Mouse (Mus musculus) liver, adult 10 weeks (tissue): Measurements from ENCODE around the gene Mkrn1. TPM values are rescaled to one million over a fixed set of nuclear protein-coding genes. Genes with fewer than 3 reads are reported as not detected.

Experiments
- polyA plus RNA-seq: library from polyadenylated mRNA; stranded (reverse); fragments of 350-450 nt; fragmentation: Illumina TruSeq; extraction: RNeasy Lipid Tissue Mini Kit (QIAGEN cat#74804); gene quantifications from one replicate; pipeline ENCODE4 v1.2.3, GENCODE M21; 2014; ENCODE audit warnings: low read depth, low replicate concordance

Mkrn1 gene
- polyA plus RNA-seq = 20.1 TPM

DNA sequence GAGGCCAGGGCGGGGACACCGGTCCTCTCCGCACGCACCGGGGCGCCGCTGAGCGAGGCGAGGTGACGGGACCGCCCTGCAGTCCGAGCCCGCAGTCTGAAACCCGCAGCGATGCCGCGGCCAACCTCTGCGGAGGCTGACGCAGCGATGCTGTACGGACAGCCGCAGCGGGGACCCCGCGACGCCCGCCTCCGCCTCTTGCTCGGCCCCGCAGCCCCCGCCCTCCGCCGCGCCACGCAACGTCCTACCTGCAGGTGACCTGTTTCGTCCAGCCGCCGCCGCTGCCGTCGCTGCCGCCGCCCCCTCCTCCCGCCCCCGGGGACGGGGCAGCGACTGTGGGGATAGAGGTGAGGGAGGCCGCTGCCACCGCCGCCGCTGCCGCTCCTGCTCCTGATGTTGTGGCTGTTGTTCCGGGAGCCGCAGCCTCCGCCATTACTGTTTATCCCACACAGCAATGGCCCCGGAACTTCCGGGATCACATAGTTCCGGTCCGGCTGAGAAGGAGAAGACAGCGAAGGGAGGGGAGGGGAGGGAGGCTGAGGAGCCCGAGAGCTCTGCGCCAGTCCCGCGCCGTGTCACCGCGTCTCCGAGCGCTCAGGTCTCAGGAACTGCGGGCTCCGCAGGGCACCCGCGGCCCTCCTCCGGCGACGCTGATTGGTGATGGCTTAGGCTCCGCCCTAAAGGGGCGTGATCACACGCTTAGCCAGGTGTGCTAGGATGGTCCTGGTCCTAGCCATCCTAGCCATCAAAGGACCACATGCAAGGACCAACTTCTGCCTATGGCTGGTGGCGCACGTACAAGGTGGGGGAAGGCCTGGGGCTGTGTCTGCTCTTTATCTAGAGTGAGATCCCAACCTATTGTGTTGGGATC, at the start of gene Mkrn1:
TSS of gene Mkrn1 (minus strand) at position 612 of the 871 bp plus-strand sequence.

DNA sequence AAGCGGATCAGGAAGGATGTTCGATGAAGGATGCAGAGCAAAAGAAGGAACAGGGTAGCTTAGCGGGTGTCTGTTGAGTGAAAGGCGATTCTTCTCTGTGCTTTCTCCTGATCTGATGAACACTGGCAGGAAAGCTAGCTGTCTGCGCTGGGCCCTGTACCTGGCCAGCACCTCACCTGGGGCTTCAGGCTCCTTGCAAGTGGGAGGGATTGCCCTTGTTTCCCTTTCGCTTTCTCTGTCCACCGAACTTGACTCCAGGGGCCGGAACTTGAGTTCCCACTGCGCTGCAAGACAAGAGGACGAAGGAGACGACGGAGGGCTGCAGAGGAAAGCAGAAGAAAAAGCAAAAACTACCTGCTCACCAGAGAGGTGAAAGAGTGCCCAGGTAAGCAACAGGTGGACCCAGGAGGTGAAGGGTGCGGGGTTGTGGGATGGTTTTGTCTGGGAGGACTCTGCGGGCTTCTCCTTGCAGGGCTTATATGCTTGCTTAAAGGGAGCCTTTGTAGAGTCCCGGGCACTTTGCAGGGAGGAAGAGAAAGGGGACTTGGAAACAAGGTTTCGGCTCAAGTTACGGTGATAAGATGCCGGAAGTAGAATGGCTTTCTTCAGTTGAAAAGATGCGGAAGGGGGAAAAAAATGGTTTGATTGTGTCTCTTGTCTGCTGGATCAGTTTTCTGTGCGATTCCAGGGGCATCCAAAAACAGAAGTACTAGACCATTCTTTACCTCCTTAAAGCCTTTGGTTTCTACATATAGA, 39.0 kb downstream of the Mkrn1 start, which contains the start of gene Rab19:
TSS of gene Rab19 (plus strand) at position 51 of the 756 bp plus-strand sequence.

DNA sequence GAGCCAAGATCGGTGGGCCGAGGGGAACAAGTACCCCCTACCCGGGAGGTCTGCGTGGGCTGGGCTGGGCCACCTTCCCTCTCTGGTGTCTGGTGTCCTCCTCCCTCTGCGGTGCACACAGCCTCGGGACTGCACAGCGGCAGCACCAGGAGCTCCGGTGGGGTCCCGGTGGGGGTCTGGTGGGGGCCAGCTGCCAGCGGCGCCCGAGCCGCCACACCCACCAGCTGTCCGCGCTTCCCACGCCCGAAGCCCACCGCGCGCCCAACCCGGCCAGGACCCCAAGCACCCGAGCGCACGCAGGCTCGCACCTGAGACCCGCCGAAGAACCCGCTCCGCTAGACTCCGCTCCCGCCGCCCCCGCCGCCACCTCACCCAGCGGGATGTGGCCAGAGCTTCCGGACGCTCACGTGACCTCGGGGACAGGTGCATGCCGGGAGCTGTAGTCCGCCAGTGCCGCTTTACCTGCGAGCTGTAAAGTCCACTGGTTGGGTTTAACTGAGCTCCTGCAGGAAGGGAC, 42.9 kb downstream of the Mkrn1 start, which contains the start of gene Slc37a3:
TSS of gene Slc37a3 (minus strand) at position 365 of the 517 bp plus-strand sequence.

Other genes with a start within 250 kb of the Mkrn1 start
- gene Kdm7a, start 213.7 kb downstream of the Mkrn1 start, polyA plus RNA-seq = 12.7 TPM
- gene Slc37a3, start 42.8 kb downstream of the Mkrn1 start, polyA plus RNA-seq = 15.3 TPM
- not detected for gene Rab19, start 39.3 kb downstream of the Mkrn1 start, polyA plus RNA-seq
- 0.64 TPM for gene Dennd2a, start 137.4 kb upstream of the Mkrn1 start, polyA plus RNA-seq
- 5.3 TPM for gene Adck2, start 153.4 kb upstream of the Mkrn1 start, polyA plus RNA-seq
- not detected for gene Gm42420, start 165.3 kb upstream of the Mkrn1 start, polyA plus RNA-seq
- gene Ndufb2, start 172.1 kb upstream of the Mkrn1 start, polyA plus RNA-seq = 91.9 TPM